Mouse (Mus musculus) gastrocnemius, postnatal 25 days (tissue): ENCODE data around the gene Nucb1. TPM values are rescaled to one million over a fixed set of nuclear protein-coding genes. Genes with fewer than 3 reads are reported as not detected.
"Not testable (repeated sequence)": the region's sequence is repeated elsewhere in the genome, so short reads cannot be mapped to it uniquely, and the experiment has no call there.

Experiments
- DNase-seq: peaks from one replicate; pipeline ENCODE4 v3.0.0; 2022
- total RNA-seq, 2 experiments: library from RNA; stranded (reverse); gene quantifications; 1 replicate in 1 of 2; 2 replicates in 1 of 2; pipeline ENCODE4 v1.2.3; 2021

Gene Nucb1
- total RNA-seq, 2 experiments from 2014 or later, result 60.8 to 73.2 TPM

DNA sequence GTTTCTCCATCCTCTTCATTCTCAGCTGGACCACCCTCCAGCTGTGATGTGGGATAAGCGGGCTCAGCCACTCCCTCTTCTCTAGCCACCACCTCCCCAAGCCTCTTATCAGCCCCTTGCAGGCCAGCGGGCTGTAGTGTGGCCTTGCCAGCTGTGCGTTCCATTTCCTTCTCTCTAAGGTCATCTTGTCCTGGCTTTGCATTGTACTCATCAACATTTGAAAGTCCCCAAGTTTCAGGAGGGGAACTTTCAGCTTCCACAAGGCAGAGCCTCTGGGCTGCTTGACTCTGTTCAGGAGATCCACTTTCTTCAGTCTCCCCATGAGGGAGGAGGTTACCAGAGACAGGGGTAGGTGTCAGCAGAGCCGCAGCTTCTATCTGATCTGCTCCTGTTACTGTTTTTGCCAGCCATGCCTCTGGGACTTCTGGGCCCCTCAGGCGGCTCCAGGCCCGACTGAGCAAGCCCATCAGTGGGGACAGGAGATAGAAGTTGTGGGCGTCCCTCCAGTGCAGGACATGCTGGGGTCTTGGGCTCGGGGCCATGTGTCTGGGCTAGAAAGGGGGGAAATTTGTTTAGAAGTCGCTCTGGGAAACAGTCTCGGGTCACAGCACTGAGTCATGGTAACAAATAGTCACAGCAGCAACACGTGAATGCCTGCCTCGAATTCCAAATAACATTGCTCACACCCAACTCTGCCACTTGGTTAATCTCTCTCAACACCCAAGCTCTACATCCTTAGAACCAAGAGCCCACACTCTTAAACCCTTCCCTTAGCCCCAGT is 14.8 kb upstream of the Nucb1 start:
- no peak for DNase-seq

DNA sequence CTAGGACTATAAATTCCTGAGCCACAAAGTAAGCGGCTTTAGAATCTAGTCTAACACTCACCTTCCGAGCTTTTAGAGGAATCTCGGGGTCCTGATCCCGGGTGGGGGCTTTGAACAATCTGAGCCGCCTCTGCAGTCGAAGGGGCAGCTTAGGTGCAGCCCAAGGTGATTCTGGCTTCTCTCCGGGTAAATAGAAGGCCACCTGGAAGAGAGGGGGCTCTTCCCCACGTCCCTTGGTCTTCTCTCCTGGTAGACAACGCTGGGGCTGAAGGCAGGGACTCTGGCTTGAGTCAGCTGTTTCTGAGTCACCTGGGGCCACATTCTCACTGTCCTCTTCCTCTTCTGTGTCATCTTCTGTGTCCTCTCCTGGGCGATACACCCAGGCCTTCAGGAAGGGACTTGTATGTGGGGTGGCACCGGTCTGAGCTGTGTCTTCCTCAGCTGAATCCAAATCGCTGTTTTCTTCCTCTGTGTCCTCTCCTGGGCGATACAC is 13.5 kb upstream of the Nucb1 start:
- no peak for DNase-seq

DNA sequence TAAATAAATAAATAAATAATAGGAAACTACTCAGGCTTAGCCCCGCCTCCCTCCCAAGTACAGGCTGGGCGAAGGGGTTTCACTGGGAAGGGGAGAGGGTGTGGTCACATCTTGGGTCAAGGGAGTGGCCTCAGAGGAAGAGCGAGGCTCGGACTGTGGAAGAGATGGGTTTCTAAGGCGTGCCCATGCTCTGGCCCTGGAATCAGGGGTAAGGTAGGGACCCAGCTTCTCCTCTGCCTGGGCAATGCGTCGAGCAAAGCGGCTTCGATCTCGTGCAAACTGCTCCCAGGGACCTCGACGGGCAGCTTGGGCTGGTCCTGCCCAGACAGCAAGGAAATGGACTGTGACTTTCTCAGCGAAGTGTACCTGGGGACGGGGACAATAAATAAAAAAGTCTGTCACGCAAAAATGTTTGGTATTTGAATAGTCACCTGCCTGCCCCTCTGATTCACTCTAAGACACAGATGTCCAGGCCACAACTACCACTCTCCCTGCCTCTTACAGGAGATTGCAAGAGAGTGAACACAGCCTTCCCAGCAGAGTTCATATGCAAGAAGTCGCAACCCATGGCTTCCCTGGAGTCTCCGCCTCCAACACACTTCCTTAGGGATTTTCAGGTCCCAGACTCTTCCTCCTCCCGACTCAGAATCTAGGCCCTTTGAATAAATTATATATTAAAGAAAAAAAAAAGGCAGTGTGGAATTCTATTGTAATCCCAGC is 12.9 kb upstream of the Nucb1 start:
- DNase-seq, result no peak

DNA sequence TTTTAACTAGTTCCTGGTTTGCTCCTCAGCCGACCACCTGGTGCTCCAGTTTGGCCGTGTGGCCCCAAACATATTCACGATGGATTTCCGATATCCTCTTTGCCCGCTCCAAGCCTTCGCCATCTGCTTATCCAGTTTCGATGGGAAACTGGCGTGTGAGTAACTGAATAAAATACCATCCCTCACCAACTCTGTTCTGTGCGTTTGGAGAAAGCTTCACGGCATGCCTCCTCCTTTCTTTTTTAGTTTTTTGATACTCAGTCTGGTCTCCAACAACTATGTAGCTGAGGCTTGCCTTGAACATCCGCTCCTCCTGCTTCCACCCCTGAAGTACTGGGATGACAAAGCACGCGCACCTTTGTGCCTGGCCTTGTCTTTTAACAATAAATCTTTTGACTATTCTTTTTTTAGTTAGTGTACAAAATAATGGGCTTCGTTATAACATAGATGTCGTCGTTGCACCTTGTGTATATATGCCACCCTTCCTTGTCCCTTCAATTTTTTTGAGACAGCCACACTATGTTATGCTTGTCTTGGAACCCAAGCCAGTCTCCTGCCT is 12.1 kb upstream of the Nucb1 start:
- no peak for DNase-seq

DNA sequence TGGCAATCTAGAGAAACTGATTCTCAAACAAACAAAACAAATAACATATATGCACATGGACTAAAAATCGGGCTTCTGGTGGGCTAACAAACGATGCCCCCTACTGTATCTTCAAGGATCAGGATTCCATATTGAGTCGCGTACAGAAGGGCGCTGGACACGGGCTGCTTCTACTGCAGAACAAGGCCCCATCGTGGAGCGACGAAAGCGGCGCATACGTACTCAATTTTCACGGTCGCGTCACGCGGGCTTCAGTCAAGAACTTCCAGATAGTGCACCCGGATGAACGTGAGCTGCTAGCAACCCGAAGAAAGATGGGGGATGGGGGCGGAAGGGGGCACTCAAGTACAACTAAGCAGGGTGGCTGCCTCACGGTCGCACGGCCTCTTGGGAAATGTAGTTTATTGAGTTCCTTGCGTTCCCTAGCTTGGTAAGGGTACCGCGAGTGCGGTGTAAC is 11.6 kb upstream of the Nucb1 start:
- peak; percentile 84 for DNase-seq

DNA sequence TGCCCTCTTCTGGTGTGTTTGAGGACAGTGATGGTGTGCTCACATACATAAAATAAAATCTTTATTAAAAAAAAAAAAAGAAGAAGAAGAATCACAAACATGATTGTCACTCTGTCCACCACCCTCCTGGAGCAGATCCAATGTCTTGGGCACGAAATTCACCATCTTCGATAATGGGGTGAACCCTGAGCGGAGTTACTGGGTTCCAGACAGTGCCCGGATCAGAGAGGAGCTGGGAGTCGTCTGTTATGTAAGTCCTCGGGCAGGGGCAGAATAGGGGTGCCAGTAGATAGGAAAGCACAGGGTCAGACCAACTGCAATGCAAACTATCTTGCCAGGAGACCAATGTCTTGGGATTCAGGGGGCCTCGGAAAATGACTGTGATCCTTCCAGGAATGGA is 10.4 kb upstream of the Nucb1 start:
- DNase-seq, result no peak

DNA sequence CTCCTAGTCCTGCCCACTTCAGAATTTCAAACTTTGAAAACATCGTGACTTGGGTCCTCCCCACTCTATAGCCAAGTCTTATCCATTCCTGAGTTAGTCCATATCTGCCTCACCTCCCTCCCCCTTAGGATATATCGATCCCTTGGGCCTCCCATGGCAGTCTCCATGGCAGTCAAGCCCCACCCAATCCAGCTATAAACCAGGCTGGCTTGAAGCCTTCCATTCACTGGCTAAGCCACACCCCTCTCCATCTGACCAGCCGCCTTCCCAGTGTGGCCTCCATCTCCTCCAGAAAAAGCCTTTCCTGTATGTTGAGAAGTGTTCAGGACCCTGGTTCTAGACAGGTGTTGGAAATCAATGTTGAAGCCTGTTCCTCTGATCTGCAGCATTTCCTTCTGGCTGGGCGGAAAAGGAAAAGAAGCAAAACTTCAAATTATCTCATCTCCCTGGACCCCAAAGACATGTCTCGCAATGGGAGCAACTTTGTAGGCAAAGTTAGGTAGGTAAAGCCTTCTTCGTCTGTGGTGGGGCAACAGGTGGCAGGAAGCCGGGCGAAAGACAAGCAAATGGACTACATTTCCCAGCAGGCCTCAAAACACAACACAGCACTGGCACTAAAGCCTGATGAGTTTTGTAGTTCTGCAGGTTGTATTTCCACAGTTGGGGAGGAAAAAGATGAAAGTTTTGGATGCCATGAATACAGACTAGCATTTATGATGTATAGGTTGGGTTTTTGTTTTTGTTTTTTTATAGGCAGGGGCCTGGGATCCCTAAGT is 9.3 kb upstream of the Nucb1 start:
- DNase-seq, result no peak

DNA sequence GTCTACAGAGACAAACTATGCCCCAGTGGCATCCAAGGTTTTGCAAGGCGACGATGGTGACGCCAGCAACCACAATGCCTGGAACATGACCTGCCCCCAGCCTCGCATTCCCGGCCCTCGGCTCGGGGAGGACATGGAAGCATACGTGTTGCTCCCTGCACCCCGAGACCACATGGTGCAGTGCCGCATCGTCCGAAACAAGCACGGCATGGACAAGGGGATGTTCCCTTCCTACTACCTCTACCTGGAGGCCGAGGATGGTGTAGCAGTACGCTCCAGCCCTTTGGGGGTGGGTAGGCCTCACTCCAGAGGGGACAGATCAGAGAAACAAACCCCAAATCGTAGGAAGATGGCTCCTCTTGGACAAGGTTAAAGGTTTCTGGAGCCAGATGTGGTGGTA is 8.4 kb upstream of the Nucb1 start:
- DNase-seq, result no peak

DNA sequence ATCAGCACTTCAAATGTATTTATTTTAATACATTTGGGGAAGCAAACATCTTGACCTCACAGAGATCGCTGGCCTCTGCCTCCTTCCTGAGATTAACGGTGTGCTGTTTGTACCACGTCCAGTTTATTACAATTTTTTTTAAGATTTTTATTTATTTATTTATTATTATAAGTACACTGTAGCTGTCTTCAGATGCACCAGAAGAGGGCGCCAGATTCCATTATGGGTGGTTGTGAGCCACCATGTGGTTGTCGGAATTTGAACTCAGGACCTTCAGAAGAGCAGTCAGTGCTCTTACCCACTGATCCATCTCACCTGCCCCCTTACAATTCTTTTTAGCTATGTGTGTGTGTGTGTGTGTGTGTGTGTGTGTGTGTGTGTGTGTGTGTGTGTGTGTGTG is 6.6 kb upstream of the Nucb1 start:
- DNase-seq, result not testable (repeated sequence)

DNA sequence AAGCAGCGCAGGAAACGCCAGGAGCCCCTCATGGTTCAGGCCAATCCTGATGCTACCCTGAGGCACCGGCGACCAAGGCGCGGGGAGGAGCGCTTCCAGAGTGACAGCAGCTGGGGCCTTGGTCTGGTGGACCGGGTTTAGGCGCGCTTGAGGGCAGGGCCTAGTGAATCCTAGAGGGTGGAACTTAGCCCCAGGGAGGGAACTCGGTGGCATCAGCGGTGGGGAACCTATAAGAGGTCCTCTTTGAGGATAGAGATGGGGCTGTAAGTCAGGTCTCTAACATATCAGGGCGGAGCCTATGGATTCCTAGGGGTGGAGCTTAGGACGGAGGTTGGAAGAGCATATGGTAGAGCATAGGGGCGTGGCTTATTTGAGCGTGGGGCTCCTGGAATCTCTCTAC is 5.2 kb upstream of the Nucb1 start:
- no peak for DNase-seq

DNA sequence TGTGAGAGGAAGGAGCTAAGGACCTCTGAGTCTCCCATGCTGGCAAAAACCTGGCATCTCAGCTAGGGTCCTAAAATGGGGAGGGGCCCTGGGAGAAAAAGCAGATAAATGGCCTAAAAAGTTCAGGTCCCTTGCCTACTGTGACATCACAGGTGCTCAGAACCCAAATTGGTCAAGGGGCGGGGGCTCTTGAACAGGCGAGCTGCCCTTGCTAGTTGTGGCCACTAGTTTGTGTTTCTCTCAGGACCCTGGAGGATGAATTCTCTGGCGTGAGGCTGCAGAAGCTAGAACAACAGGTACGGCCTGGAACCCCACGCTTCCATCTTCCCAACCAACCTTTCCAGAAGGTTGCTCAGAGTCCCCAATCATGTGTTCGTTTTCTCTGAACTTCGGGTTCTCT is 4.2 kb upstream of the Nucb1 start:
- DNase-seq, result no peak

DNA sequence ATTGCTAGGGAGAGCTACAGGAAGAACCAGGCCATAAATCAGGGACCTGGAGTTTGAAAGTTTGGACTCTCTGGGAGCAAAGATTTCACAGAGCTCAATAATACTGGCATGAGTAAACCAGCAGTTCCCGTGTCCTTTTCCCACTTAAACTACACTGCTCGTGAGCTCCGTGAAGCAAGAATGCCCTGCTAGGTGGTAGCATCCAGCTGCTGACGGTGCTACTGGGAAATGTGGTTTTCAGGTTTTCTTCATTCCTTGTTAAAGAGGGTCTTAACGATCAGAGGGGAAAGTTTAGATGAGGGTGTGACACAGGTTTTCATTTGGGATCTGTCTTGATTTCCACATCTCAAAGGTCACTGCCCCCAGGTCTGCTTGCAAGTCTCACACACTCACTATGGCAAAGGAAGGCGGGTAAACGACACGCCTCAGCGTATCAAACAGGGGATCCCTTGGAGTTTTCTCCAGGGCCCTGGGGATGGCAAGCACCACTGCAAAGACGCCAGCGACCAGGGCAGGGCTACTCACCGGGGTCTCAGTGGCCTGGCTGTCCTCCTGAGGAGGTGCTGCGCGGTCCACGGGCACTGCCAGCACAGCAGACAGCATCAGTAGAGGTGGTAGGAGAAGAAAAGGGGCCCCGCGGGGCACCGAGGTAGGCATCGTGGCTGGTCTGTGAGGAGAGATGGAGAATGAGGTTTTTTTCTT is 874 bp downstream of the Nucb1 start:
- no peak for DNase-seq

DNA sequence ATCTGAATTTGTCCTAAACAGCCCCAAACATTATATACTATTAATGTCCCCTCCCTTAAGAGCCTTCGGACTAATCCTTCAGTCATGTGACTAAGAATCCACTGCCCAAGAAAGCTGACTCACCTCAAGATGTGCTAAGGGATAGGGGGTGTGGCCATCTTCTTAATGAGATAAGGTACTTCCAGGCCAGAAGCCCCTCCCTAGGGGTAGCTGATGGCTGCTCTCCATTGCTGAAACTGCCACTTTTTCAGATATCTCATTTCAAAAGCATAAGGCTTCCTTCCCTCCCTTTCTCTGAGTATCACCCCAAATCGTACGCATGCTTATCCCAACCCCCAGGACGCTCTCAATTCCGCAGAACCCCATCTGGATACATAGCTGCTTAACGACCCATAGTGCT is 1.6 kb downstream of the Nucb1 start:
- no peak for DNase-seq

DNA sequence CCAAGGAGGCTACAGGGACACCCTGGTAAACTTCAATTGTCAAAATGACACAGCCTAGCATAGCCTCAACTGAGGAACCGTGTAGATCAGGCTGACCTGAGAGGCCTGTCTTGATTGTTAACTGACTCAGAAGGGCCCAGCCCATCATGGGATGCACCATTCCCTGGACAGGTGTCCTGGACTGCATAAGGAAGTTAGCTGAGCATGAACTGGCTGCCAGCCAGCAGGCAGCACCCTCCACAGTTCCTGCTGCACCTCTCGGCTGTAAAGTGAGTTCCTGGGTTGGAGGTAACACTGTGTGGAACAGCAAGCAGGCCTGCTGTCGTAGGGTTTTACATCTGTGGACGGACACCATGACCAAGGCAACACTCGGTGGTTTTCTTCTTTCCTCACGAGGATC is 2.6 kb downstream of the Nucb1 start:
- no peak for DNase-seq

DNA sequence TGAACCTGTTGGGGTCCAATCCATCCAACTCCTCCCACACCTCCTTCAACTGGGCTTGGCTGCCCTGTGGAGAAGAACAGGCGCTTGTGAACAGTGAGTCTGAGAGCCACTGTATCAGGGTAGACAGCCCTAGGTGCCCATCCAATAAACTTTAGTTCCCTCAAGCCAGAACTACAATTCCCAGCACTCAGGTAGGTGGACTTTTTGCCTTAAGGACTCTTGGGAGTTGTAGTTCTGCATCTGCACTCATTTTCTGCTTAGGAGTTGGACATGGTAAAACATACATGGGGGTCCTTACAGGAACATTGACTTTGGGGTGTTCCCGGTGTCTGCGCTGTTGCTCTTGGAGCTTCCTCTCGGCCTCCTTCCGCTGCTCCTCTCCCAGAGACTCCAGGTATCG is 11.8 kb downstream of the Nucb1 start:
- DNase-seq, result no peak

DNA sequence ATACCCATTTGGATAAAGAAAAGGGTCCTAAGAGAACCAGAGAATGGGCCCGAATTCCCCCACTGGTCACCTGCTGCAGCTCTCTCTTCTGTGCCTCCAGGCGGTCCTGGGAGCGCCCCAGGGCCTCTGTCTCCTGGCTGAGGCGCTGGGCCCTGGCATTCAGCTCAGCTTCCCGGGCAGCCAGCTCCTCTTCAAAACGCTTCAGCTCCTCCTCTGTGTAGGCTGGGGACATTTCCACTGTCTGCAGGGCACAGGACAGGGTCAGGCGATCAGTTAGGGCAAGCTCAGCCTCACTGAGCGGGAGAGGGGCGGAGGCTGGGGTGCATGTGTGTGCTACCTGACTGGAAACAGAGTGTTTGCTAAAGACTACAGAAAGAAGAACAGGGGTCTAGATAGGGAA is 15.7 kb downstream of the Nucb1 start:
- no peak for DNase-seq

DNA sequence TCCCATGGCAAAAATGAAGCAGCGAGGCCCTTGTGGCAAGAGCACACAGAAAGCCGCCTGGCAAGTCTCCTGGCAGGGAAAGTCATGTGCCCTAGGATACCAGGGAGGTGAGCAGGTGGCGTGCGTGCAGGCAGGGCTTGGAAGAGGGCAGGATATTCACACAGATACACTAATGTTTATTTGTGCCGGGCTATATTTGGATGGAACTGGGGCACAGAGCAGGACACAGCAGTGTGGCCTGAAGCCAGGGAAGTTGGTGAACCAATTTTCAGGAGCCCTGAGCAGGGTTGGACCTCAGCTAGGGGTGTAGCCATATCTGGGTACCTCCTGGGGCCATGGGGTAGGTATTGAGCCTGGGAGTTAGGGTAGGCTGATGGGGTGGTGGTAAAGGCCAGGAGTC is 17.3 kb downstream of the Nucb1 start:
- peak; percentile 61 for DNase-seq

DNA sequence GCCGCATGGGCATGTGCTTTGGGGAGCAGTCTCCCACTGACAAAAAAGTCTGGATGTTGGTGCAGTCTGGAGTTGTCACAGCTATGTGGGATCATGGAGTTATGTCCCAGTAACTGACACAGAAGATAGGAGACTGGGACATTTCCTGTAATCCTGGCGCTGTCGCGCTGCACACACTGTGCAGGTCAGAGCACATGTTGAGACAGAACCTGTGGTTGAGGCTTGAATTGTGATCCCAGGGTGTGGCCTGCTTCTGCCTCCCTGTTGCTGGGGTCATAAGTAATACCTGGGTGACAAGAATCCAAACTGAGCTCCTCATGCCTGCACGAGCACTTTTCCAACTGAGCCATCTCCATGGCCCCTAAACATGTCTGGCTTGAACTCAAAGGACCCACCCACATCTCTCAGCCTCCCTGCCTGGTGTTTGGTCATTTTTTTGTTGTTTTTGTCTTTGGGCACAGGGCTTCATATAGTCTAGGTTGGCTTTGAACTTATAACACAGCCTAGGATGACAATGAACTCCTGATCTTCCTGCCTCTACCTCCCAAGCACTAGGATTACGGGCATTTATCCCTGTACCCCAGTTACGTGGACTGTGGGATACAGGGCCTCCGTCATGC is 17.9 kb downstream of the Nucb1 start:
- no peak for DNase-seq

DNA sequence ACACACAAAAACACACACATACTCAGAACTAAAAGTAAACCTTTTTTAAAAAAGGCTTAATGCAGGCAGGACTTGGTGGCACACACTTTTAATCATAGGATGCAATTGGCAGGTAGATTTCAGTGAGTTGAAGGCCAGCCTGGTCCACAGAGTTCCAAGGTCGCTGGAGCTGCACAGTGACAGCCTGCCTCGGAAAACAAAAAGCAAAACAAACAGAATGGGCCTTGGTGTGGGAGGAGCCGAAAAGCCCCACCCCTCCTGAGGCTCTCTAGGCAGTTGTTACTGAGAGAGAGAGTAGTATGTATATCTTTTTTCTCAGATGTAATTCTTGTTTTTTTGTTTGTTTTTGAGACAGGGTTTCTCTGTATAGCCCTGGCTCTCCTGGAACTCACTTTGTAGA is 18.9 kb downstream of the Nucb1 start:
- no peak for DNase-seq

DNA sequence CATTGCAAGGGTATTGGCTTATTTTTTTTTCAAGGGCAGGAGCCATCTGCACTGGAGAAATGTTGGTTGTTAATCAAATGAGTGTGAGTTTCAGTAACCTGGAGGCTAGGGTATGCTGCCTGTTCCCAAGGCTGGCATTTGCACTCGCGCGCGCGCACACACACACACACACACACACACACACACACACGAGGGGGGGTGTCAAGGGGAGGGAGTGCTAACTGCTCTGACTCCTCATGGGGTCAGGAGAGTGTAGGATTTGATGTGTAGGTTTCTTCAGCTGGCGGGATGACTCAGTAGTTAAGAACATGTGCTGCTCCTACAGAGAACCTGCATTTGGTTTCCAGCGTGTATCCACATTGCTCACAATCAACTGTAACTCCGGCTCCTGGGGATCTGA is 19.4 kb downstream of the Nucb1 start:
- no peak for DNase-seq

DNA sequence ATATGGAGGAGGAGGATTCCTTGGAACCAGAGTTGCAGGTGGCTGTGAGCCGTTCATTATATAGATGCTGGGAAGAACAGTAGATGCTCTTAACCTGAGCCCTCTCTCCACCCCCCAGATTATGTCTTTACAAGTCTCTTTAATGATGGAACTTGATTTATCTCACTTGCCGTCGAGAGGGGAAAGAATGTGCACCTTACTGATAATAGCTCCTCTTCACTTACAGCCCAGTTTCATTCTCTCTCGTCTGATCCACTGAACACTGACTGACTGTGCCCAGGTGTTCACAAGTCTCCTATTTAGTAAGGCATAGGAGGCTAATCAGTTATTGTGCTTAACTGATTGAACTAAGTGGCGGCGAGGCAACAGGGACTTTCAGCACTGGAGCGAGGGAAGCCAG is 20.6 kb downstream of the Nucb1 start:
- DNase-seq, result no peak
